Mouse (Mus musculus): ENCODE measurements around the gene Rnf123. TPM values are rescaled to one million over a fixed set of nuclear protein-coding genes. Genes with fewer than 3 reads are reported as not detected.

Rnf123 gene
- polyA plus RNA-seq, 1 experiment from 2014 or later, result 20.3 TPM

- Histone ChIP-seq H3K4me2 (ENCODE audit: low read depth, low read length) (no peak overlapping the region), H3K27ac (ENCODE audit: low read length) (no peak overlapping the region), H3K4me3 (ENCODE audit: low read length) (no peak overlapping the region), H3K9ac (ENCODE audit: low read depth, low read length) (no peak overlapping the region), H3K9me3 (ENCODE audit: control insufficient read depth, low read length) (no peaks in the 10 kb centered on the region), H3K27me3 (replicated peaks; ENCODE audit: control insufficient read depth, insufficient read depth, low read length) (no peaks in the 10 kb centered on the region), H3K36me3 (ENCODE audit: control insufficient read depth, insufficient read depth, low read length) (peaks cover 4% of the 10 kb centered on the region; the same call in 1 of the 2 replicates), H3K4me1 (ENCODE audit: control insufficient read depth, insufficient read depth, low read length) (peaks cover 5% of the 10 kb centered on the region; the same call in 1 of the 2 replicates)
- 60% methylated on average over 9 of the region's 9 CpGs for WGBS
- ATAC-seq, result no peak
Measured at GRCm38 (mm10) chr9:108072481-108072924, 10.6 kb downstream of the Rnf123 start.

GRCm38 (mm10) chr9:108071801-108072200 is 11.3 kb downstream of the Rnf123 start:
- no peak overlapping the region for H3K4me3 ChIP-seq (ENCODE audit: low read length)
- H3K9ac ChIP-seq (ENCODE audit: low read depth, low read length), result no peak overlapping the region
- no peaks in the 10 kb centered on the region for H3K27me3 ChIP-seq (replicated peaks; ENCODE audit: control insufficient read depth, insufficient read depth, low read length)
- 71% methylated on average over 4 of the region's 4 CpGs for WGBS
- H3K4me1 ChIP-seq (ENCODE audit: control insufficient read depth, insufficient read depth, low read length), result peaks cover 5% of the 10 kb centered on the region; the same call in 1 of the 2 replicates
- H3K36me3 ChIP-seq (ENCODE audit: control insufficient read depth, insufficient read depth, low read length), result peaks cover 4% of the 10 kb centered on the region; the same call in 1 of the 2 replicates
- H3K9me3 ChIP-seq (ENCODE audit: control insufficient read depth, low read length), result no peaks in the 10 kb centered on the region
- no peak overlapping the region for H3K4me2 ChIP-seq (ENCODE audit: low read depth, low read length)
- no peak overlapping the region for H3K27ac ChIP-seq (ENCODE audit: low read length)
- ATAC-seq, result peak; percentile 49; the same call in 1 of the 2 replicates

GRCm38 (mm10) chr9:108069529-108069928 is 13.6 kb downstream of the Rnf123 start:
- peaks cover 5% of the 10 kb centered on the region; the same call in 1 of the 2 replicates for H3K4me1 ChIP-seq (ENCODE audit: control insufficient read depth, insufficient read depth, low read length)
- H3K4me3 ChIP-seq (ENCODE audit: low read length), result no peak overlapping the region
- no peak overlapping the region for H3K4me2 ChIP-seq (ENCODE audit: low read depth, low read length)
- no peak overlapping the region for H3K27ac ChIP-seq (ENCODE audit: low read length)
- 91% methylated on average over 7 of the region's 7 CpGs for WGBS
- H3K36me3 ChIP-seq (ENCODE audit: control insufficient read depth, insufficient read depth, low read length), result peaks cover 4% of the 10 kb centered on the region; the same call in 1 of the 2 replicates
- H3K9ac ChIP-seq (ENCODE audit: low read depth, low read length), result no peak overlapping the region
- no peaks in the 10 kb centered on the region for H3K27me3 ChIP-seq (replicated peaks; ENCODE audit: control insufficient read depth, insufficient read depth, low read length)
- no peaks in the 10 kb centered on the region for H3K9me3 ChIP-seq (ENCODE audit: control insufficient read depth, low read length)
- ATAC-seq, result no peak

GRCm38 (mm10) chr9:108069007-108069406 is 14.1 kb downstream of the Rnf123 start:
- Histone ChIP-seq H3K9me3 (ENCODE audit: control insufficient read depth, low read length) (no peaks in the 10 kb centered on the region), H3K36me3 (ENCODE audit: control insufficient read depth, insufficient read depth, low read length) (peaks cover 4% of the 10 kb centered on the region; the same call in 1 of the 2 replicates), H3K4me1 (ENCODE audit: control insufficient read depth, insufficient read depth, low read length) (peaks cover 5% of the 10 kb centered on the region; the same call in 1 of the 2 replicates), H3K27ac (ENCODE audit: low read length) (no peak overlapping the region), H3K27me3 (replicated peaks; ENCODE audit: control insufficient read depth, insufficient read depth, low read length) (no peaks in the 10 kb centered on the region), H3K9ac (ENCODE audit: low read depth, low read length) (no peak overlapping the region), H3K4me2 (ENCODE audit: low read depth, low read length) (no peak overlapping the region), H3K4me3 (ENCODE audit: low read length) (no peak overlapping the region)
- 90% methylated on average over 9 of the region's 9 CpGs for WGBS
- ATAC-seq, result no peak

GRCm38 (mm10) chr9:108067900-108068299 is 15.2 kb downstream of the Rnf123 start:
- Histone ChIP-seq H3K27ac (ENCODE audit: low read length) (no peak overlapping the region), H3K4me3 (ENCODE audit: low read length) (no peak overlapping the region), H3K4me1 (ENCODE audit: control insufficient read depth, insufficient read depth, low read length) (peaks cover 5% of the 10 kb centered on the region; the same call in 1 of the 2 replicates), H3K27me3 (replicated peaks; ENCODE audit: control insufficient read depth, insufficient read depth, low read length) (no peaks in the 10 kb centered on the region), H3K36me3 (ENCODE audit: control insufficient read depth, insufficient read depth, low read length) (peaks cover 4% of the 10 kb centered on the region), H3K9me3 (ENCODE audit: control insufficient read depth, low read length) (no peaks in the 10 kb centered on the region), H3K9ac (ENCODE audit: low read depth, low read length) (no peak overlapping the region), H3K4me2 (ENCODE audit: low read depth, low read length) (no peak overlapping the region)
- 16% methylated on average over 8 of the region's 8 CpGs for WGBS
- ATAC-seq, result peak; percentile 34

- Histone ChIP-seq H3K36me3 (ENCODE audit: control insufficient read depth, insufficient read depth, low read length) (peaks cover 4% of the 10 kb centered on the region), H3K4me3 (ENCODE audit: low read length) (no peak overlapping the region), H3K4me2 (ENCODE audit: low read depth, low read length) (no peak overlapping the region), H3K27me3 (replicated peaks; ENCODE audit: control insufficient read depth, insufficient read depth, low read length) (no peaks in the 10 kb centered on the region), H3K9me3 (ENCODE audit: control insufficient read depth, low read length) (no peaks in the 10 kb centered on the region), H3K4me1 (ENCODE audit: control insufficient read depth, insufficient read depth, low read length) (peaks cover 3% of the 10 kb centered on the region; the same call in 1 of the 2 replicates), H3K27ac (ENCODE audit: low read length) (no peak overlapping the region), H3K9ac (ENCODE audit: low read depth, low read length) (no peak overlapping the region)
- no peak for ATAC-seq
- WGBS, result 83% methylated on average over 7 of the region's 7 CpGs
Measured at GRCm38 (mm10) chr9:108067199-108067598, 15.9 kb downstream of the Rnf123 start.

GRCm38 (mm10) chr9:108065491-108066011 is 17.6 kb downstream of the Rnf123 start:
- 37% methylated on average over 5 of the region's 5 CpGs for WGBS
- 0 out of 2 replicates have a peak, but pooled peaks cover 2% of the 10 kb centered on the region for H3K4me1 ChIP-seq (ENCODE audit: control insufficient read depth, insufficient read depth, low read length)
- H3K27me3 ChIP-seq (replicated peaks; ENCODE audit: control insufficient read depth, insufficient read depth, low read length), result no peaks in the 10 kb centered on the region
- H3K27ac ChIP-seq (ENCODE audit: low read length), result no peak overlapping the region
- no peak overlapping the region for H3K9ac ChIP-seq (ENCODE audit: low read depth, low read length)
- H3K36me3 ChIP-seq (ENCODE audit: control insufficient read depth, insufficient read depth, low read length), result no peaks in the 10 kb centered on the region; the same call in 1 of the 2 replicates
- peak; percentile 53; the same call in 1 of the 2 replicates for ATAC-seq
- H3K4me2 ChIP-seq (ENCODE audit: low read depth, low read length), result no peak overlapping the region
- H3K4me3 ChIP-seq (ENCODE audit: low read length), result no peak overlapping the region
- no peaks in the 10 kb centered on the region for H3K9me3 ChIP-seq (ENCODE audit: control insufficient read depth, low read length)

- Histone ChIP-seq H3K9ac (ENCODE audit: low read depth, low read length) (no peak overlapping the region), H3K27ac (ENCODE audit: low read length) (no peak overlapping the region), H3K27me3 (replicated peaks; ENCODE audit: control insufficient read depth, insufficient read depth, low read length) (no peaks in the 10 kb centered on the region), H3K36me3 (ENCODE audit: control insufficient read depth, insufficient read depth, low read length) (peaks cover 5% of the 10 kb centered on the region), H3K4me2 (ENCODE audit: low read depth, low read length) (no peak overlapping the region), H3K9me3 (ENCODE audit: control insufficient read depth, low read length) (no peaks in the 10 kb centered on the region), H3K4me3 (ENCODE audit: low read length) (no peak overlapping the region), H3K4me1 (ENCODE audit: control insufficient read depth, insufficient read depth, low read length) (0 out of 2 replicates have a peak, but pooled peaks cover 2% of the 10 kb centered on the region)
- ATAC-seq, result no peak
- WGBS, result 84% methylated on average over 12 of the region's 12 CpGs
Measured at GRCm38 (mm10) chr9:108063361-108063760, 19.8 kb downstream of the Rnf123 start.

GRCm38 (mm10) chr9:108062142-108062541 is 21.0 kb downstream of the Rnf123 start:
- H3K36me3 ChIP-seq (ENCODE audit: control insufficient read depth, insufficient read depth, low read length), result peaks cover 5% of the 10 kb centered on the region
- no peaks in the 10 kb centered on the region for H3K9me3 ChIP-seq (ENCODE audit: control insufficient read depth, low read length)
- 86% methylated on average over 3 of the region's 3 CpGs for WGBS
- H3K4me2 ChIP-seq (ENCODE audit: low read depth, low read length), result no peak overlapping the region
- no peak overlapping the region for H3K9ac ChIP-seq (ENCODE audit: low read depth, low read length)
- no peak for ATAC-seq
- H3K27ac ChIP-seq (ENCODE audit: low read length), result no peak overlapping the region
- H3K4me1 ChIP-seq (ENCODE audit: control insufficient read depth, insufficient read depth, low read length), result no peaks in the 10 kb centered on the region
- H3K27me3 ChIP-seq (replicated peaks; ENCODE audit: control insufficient read depth, insufficient read depth, low read length), result no peaks in the 10 kb centered on the region
- H3K4me3 ChIP-seq (ENCODE audit: low read length), result no peak overlapping the region

Measured in intestine, embryonic 16.5 days (tissue).